Mouse (Mus musculus) left cerebral cortex, adult 18-20 months (tissue): ENCODE results near the gene Gm20683. TPM values are rescaled to one million over a fixed set of nuclear protein-coding genes. Genes with fewer than 3 reads are reported as not detected.

Source experiments
- DNase-seq, 2 experiments: peaks; one replicate each; pipeline ENCODE4 v3.0.0; 2021 to 2022; ENCODE audit warnings: low spot score in 2 of 2, mixed read lengths in 1 of 2
- microRNA-seq, 2 experiments: library from miRNA; unstranded; fragments of <30 nt; microRNA quantifications; one replicate each; pipeline ENCODE4 v1.2.0; 2021
- total RNA-seq, 2 experiments: library from RNA; stranded (reverse); gene quantifications; 2 replicates each; pipeline ENCODE4 v1.2.3; 2021

The Gm20683 gene
- total RNA-seq, 2 experiments from 2014 or later, result 20.7 to 23.7 TPM

GRCm38 (mm10) chr17:25802825-25803517, 38.6 kb downstream of the Gm20683 start:
- DNase-seq, result peak; percentile 73 to 83

GRCm38 (mm10) chr17:25801029-25801428, 40.5 kb downstream of the Gm20683 start:
- DNase-seq, result peak; percentile 65 to 70

- peak; percentile 69 to 75 for DNase-seq
Observed at GRCm38 (mm10) chr17:25796951-25797369, 44.6 kb downstream of the Gm20683 start, which contains the start of gene Metrn. TSS of gene Metrn (minus strand) at chr17:25797136.

GRCm38 (mm10) chr17:25796211-25796771, 45.3 kb downstream of the Gm20683 start:
- no peak for DNase-seq

- DNase-seq, result peak in 1 of 2 experiments; percentile 49
Observed at GRCm38 (mm10) chr17:25795609-25796092, 45.9 kb downstream of the Gm20683 start, which contains the start of gene AC134908.4. TSS of gene AC134908.4 (minus strand) at chr17:25795659.

GRCm38 (mm10) chr17:25794998-25795397, 46.6 kb downstream of the Gm20683 start:
- DNase-seq, result no peak

GRCm38 (mm10) chr17:25794197-25794596, 47.4 kb downstream of the Gm20683 start:
- DNase-seq, result no peak

- peak in 1 of 2 experiments; percentile 55 for DNase-seq
Observed at GRCm38 (mm10) chr17:25792615-25793014, 48.9 kb downstream of the Gm20683 start, which contains the start of gene Fam173a. TSS of gene Fam173a (minus strand) at chr17:25792901.

- peak; percentile 85 to 87 for DNase-seq
Observed at GRCm38 (mm10) chr17:25791843-25792527, 49.6 kb downstream of the Gm20683 start.

GRCm38 (mm10) chr17:25791320-25791842, 50.2 kb downstream of the Gm20683 start:
- no peak for DNase-seq

GRCm38 (mm10) chr17:25786781-25787504, 54.6 kb downstream of the Gm20683 start:
- DNase-seq, result no peak

GRCm38 (mm10) chr17:25786280-25786679, 55.3 kb downstream of the Gm20683 start, which contains the start of gene Ccdc78:
TSS of gene Ccdc78 (plus strand) at chr17:25786580.
- DNase-seq, result no peak

- peak; percentile 96 to 98 for DNase-seq
Observed at GRCm38 (mm10) chr17:25785281-25785745, 56.2 kb downstream of the Gm20683 start, which contains the start of gene Haghl. TSS of gene Haghl (minus strand) at chr17:25785673.

Small RNAs within 50 kb of the gene (microRNA-seq; reads per million reads assigned to microRNA genes)
- gene Mir3082, result 1.3 to 3.2 reads per million in 2 experiments

Other genes starting within 250 kb of the Gm20683 start
- 100 to 1,000 TPM; 151 to 157 TPM for gene Gng13, start 124.6 kb downstream of the Gm20683 start, total RNA-seq
- 1 to 10 TPM; 1.2 to 1.5 TPM for gene Chtf18, start 114.3 kb downstream of the Gm20683 start, total RNA-seq
- gene Rpusd1, start 114.1 kb downstream of the Gm20683 start, total RNA-seq, result 10 to 100 TPM; 60.9 to 64.4 TPM
- gene Mslnl, start 105.7 kb downstream of the Gm20683 start, total RNA-seq, result under 1 TPM; 0.44 to 0.75 TPM
- gene Msln, start 87.4 kb downstream of the Gm20683 start, total RNA-seq, result 1 to 10 TPM; 2.3 to 2.5 TPM
- 10 to 100 TPM; 31.3 to 37.1 TPM for gene Narfl, start 68.0 kb downstream of the Gm20683 start, total RNA-seq
- 100 to 1,000 TPM; 112 to 119 TPM for gene Haghl, start 56.1 kb downstream of the Gm20683 start, total RNA-seq
- gene Ccdc78, start 55.2 kb downstream of the Gm20683 start, total RNA-seq, result under 1 TPM in 1 of 2 experiments, not detected in 1; 0.19 TPM
- 10 to 100 TPM; 92.7 to 99.1 TPM for gene Fam173a, start 48.9 kb downstream of the Gm20683 start, total RNA-seq
- 1 to 10 TPM in 1 of 2 experiments, not detected in 1; 1.4 TPM for gene AC134908.4, start 46.1 kb downstream of the Gm20683 start, total RNA-seq
- gene Metrn, start 44.6 kb downstream of the Gm20683 start, total RNA-seq, result 10 to 100 TPM; 70.9 to 78.2 TPM
- gene Fbxl16, start 32.7 kb downstream of the Gm20683 start, total RNA-seq, result 100 to 1,000 TPM; 588 to 680 TPM
- gene Wdr24, start 18.1 kb downstream of the Gm20683 start, total RNA-seq, result 10 to 100 TPM; 22.5 to 25.1 TPM
- 10 to 100 TPM; 43.5 to 52.3 TPM for gene Jmjd8, start 12.9 kb downstream of the Gm20683 start, total RNA-seq
- gene Stub1, start 8.4 kb downstream of the Gm20683 start, total RNA-seq, result 100 to 1,000 TPM; 178 to 180 TPM
- 10 to 100 TPM; 40.6 to 42.4 TPM for gene Rhbdl1, start 4.5 kb downstream of the Gm20683 start, total RNA-seq
- 10 to 100 TPM; 89.5 to 92.8 TPM for gene Rhot2, start 3.1 kb upstream of the Gm20683 start, total RNA-seq
- gene Wdr90, start 19.7 kb upstream of the Gm20683 start, total RNA-seq, result 10 to 100 TPM; 26.0 to 31.5 TPM
- 10 to 100 TPM; 20.0 to 25.6 TPM for gene Mcrip2, start 27.0 kb upstream of the Gm20683 start, total RNA-seq
- gene Mettl26, start 33.3 kb upstream of the Gm20683 start, total RNA-seq, result 10 to 100 TPM; 38.7 to 40.2 TPM
- gene Wfikkn1, start 39.1 kb upstream of the Gm20683 start, total RNA-seq, result 1 to 10 TPM; 1.4 to 1.7 TPM
- gene Rab40c, start 78.0 kb upstream of the Gm20683 start, total RNA-seq, result 10 to 100 TPM; 41.2 TPM
- gene Pigq, start 103.2 kb upstream of the Gm20683 start, total RNA-seq, result 100 to 1,000 TPM; 103 to 113 TPM
- under 1 TPM; 0.54 to 0.98 TPM for gene Nhlrc4, start 103.2 kb upstream of the Gm20683 start, total RNA-seq
- gene A930017K11Rik, start 110.8 kb upstream of the Gm20683 start, total RNA-seq, result under 1 TPM; 0.37 to 0.65 TPM
- 10 to 100 TPM; 50.6 to 51.4 TPM for gene Capn15, start 144.0 kb upstream of the Gm20683 start, total RNA-seq
- gene Rab11fip3, start 227.8 kb upstream of the Gm20683 start, total RNA-seq, result 10 to 100 TPM; 97.8 to 98.4 TPM
- 10 to 100 TPM; 29.9 to 35.5 TPM for gene Decr2, start 248.6 kb upstream of the Gm20683 start, total RNA-seq